Mouse (Mus musculus) T-helper 2 cell (primary cell): Measurements from ENCODE around the gene Gfy.
"Not testable (repeated sequence)": the region's sequence is repeated elsewhere in the genome, so short reads cannot be mapped to it uniquely, and the experiment has no call there.

Source experiments
- in situ Hi-C: fragments of 300-600 bp; cut with MboI, MseI; formaldehyde crosslinking; loops from one replicate; pipeline ENCODE4 v1.15.1; 2025; ENCODE audit warnings: high pct_unique_total_duplicates

Gene Gfy

GRCm38 (mm10) chr7:45193871-45194785, 14.8 kb upstream of the Gfy start:
- in situ Hi-C loops: no loop called here

- in situ Hi-C loops: no loop called here
Measured at GRCm38 (mm10) chr7:45193406-45193805, 14.0 kb upstream of the Gfy start.

- in situ Hi-C loops: no loop called here
Measured at GRCm38 (mm10) chr7:45192585-45193310, 13.4 kb upstream of the Gfy start.

- in situ Hi-C loops: no loop called here
Measured at GRCm38 (mm10) chr7:45191803-45192363, 12.5 kb upstream of the Gfy start.

- in situ Hi-C loops: no loop called here
Measured at GRCm38 (mm10) chr7:45191161-45191560, 11.8 kb upstream of the Gfy start.

GRCm38 (mm10) chr7:45190186-45190585, 10.8 kb upstream of the Gfy start:
- in situ Hi-C loops: no loop called here

- in situ Hi-C loops: no loop called here
Measured at GRCm38 (mm10) chr7:45189600-45189999, 10.2 kb upstream of the Gfy start.

- in situ Hi-C loops: no loop called here
Measured at GRCm38 (mm10) chr7:45185921-45186320, 6.6 kb upstream of the Gfy start.

- in situ Hi-C loops: no loop called here
Measured at GRCm38 (mm10) chr7:45183672-45184071, 4.3 kb upstream of the Gfy start.

- in situ Hi-C loops: no loop called here
Measured at GRCm38 (mm10) chr7:45182606-45183005, 3.2 kb upstream of the Gfy start.

GRCm38 (mm10) chr7:45182199-45182601, 2.8 kb upstream of the Gfy start:
- in situ Hi-C loops: no loop called here

- in situ Hi-C loops: no loop called here
Measured at GRCm38 (mm10) chr7:45181540-45181939, 2.2 kb upstream of the Gfy start.

- in situ Hi-C loops: no loop called here
Measured at GRCm38 (mm10) chr7:45180896-45181477, 1.6 kb upstream of the Gfy start, which contains the start of gene Pth2. TSS of gene Pth2 (plus strand) at chr7:45180995.

- in situ Hi-C loops: no loop called here
Measured at GRCm38 (mm10) chr7:45178550-45178949, 819 bp downstream of the Gfy start.

GRCm38 (mm10) chr7:45176356-45176755, 3.0 kb downstream of the Gfy start:
- in situ Hi-C loops: no loop called here

- in situ Hi-C loops: no loop called here
Measured at GRCm38 (mm10) chr7:45175929-45176328, 3.4 kb downstream of the Gfy start.

GRCm38 (mm10) chr7:45175398-45175797, 4.0 kb downstream of the Gfy start:
- in situ Hi-C loops: no loop called here

- in situ Hi-C loops: no loop called here
Measured at GRCm38 (mm10) chr7:45174567-45175280, 4.6 kb downstream of the Gfy start.

GRCm38 (mm10) chr7:45173772-45174171, 5.6 kb downstream of the Gfy start:
- in situ Hi-C loops: not testable (repeated sequence)

GRCm38 (mm10) chr7:45172974-45173373, 6.4 kb downstream of the Gfy start:
- in situ Hi-C loops: no loop called here

- in situ Hi-C loops: no loop called here
Measured at GRCm38 (mm10) chr7:45169495-45169894, 9.9 kb downstream of the Gfy start.
